Mouse (Mus musculus) spleen, adult 2 months (tissue): ENCODE measurements around the gene Snx29. TPM values are rescaled to one million over a fixed set of nuclear protein-coding genes. Genes with fewer than 3 reads are reported as not detected.
A peak's percentile ranks its signal among the peaks of the same experiment; 100 is the strongest.

Experiments
- DNase-seq, 2 experiments: peaks; one replicate each; pipeline versions ENCODE4 v3.0.0 to v3.0.0-alpha.2; 2012 to 2021; ENCODE audit warnings: low spot score in 2 of 2, low read depth in 1 of 2
- H3K27ac ChIP-seq: fragments of 200-500 bp; 2 replicates; pipeline ENCODE4 v1.5.1; 2012; ENCODE audit warnings: low read length, inconsistent platforms; ENCODE audit not compliant: insufficient read depth
- H3K27me3 ChIP-seq: fragments of 200-500 bp; 2 replicates; pipeline ENCODE4 v1.6.1; 2012; ENCODE audit warnings: mild to moderate bottlenecking, moderate library complexity, low read length, inconsistent platforms; ENCODE audit not compliant: control insufficient read depth, insufficient read depth
- H3K36me3 ChIP-seq: fragments of 200-500 bp; 2 replicates; pipeline ENCODE4 v1.6.1; 2012; ENCODE audit warnings: mild to moderate bottlenecking, low read length, inconsistent platforms; ENCODE audit not compliant: control insufficient read depth, insufficient read depth
- H3K4me1 ChIP-seq: fragments of 200-500 bp; 2 replicates; pipeline ENCODE4 v1.6.1; 2011; ENCODE audit warnings: inconsistent platforms; ENCODE audit not compliant: control insufficient read depth, insufficient read depth, insufficient read length
- H3K4me3 ChIP-seq: fragments of 200-500 bp; 2 replicates; pipeline ENCODE4 v1.5.1; 2011; ENCODE audit warnings: mild to moderate bottlenecking, inconsistent platforms; ENCODE audit not compliant: insufficient read depth, insufficient read length; ENCODE audit errors: extremely low read depth
- CTCF ChIP-seq: fragments of 200-500 bp; IDR thresholded peaks from 2 replicates; pipeline ENCODE4 v1.5.1; 2011; ENCODE audit warnings: mild to moderate bottlenecking, inconsistent platforms; ENCODE audit not compliant: insufficient read depth, insufficient read length, insufficient replicate concordance; ENCODE audit errors: extremely low read depth
- POLR2A ChIP-seq: fragments of 200-500 bp; IDR thresholded peaks from 2 replicates; pipeline ENCODE4 v1.6.1; 2011; ENCODE audit warnings: low read depth, low read length, inconsistent platforms
- WGBS: fragments of 180-500 bp; shearing (Covaris S2); methylation state at CpG from one replicate; pipeline ENCODE4 v1.1.7; 2018; 5-methylcytosine and 5-hydroxymethylcytosine counted together
- polyA plus RNA-seq: library from polyadenylated mRNA; depleted of rRNA; stranded (reverse); fragments of >200 nt; gene quantifications from 2 replicates; pipeline ENCODE4 v1.2.3, GENCODE M21; 2012

Snx29 gene
- polyA plus RNA-seq, 1 experiment = 13.6 TPM

- H3K36me3 ChIP-seq = no peaks in the 10 kb centered on the region; the same call in 1 of the 2 replicates
- no peaks in the 10 kb centered on the region for H3K27me3 ChIP-seq
- WGBS = 79% methylated on average over 7 of the region's 7 CpGs
- TF ChIP-seq POLR2A = no peak
- no peak for TF ChIP-seq CTCF
- DNase-seq = no peak
- peaks cover 27% of the 10 kb centered on the region for H3K4me1 ChIP-seq
- no peak overlapping the region for H3K4me3 ChIP-seq
- H3K27ac ChIP-seq = no peak overlapping the region
These were observed 313.6 kb downstream of the Snx29 start for GRCm38 (mm10) chr16:11636196-11636733.

- TF ChIP-seq CTCF (no peak), POLR2A (no peak)
- no peaks in the 10 kb centered on the region; the same call in 1 of the 2 replicates for H3K36me3 ChIP-seq
- H3K27ac ChIP-seq = no peak overlapping the region
- 8% methylated on average over 3 of the region's 3 CpGs for WGBS
- H3K27me3 ChIP-seq = no peaks in the 10 kb centered on the region
- H3K4me3 ChIP-seq = no peak overlapping the region
- peaks cover 22% of the 10 kb centered on the region for H3K4me1 ChIP-seq
- DNase-seq = no peak
These were observed 314.2 kb downstream of the Snx29 start for GRCm38 (mm10) chr16:11636902-11637301.

GRCm38 (mm10) chr16:11637794-11638193 is 315.1 kb downstream of the Snx29 start:
- H3K4me1 ChIP-seq = peaks cover 19% of the 10 kb centered on the region
- 0 out of 2 replicates have a peak overlapping the region, but pooled peaks have one; percentile 2 for H3K27ac ChIP-seq
- DNase-seq = no peak
- no peaks in the 10 kb centered on the region; the same call in 1 of the 2 replicates for H3K36me3 ChIP-seq
- H3K27me3 ChIP-seq = no peaks in the 10 kb centered on the region
- TF ChIP-seq POLR2A (no peak), CTCF (no peak)
- H3K4me3 ChIP-seq = no peak overlapping the region

- H3K4me3 ChIP-seq = no peak overlapping the region
- no peak for DNase-seq
- no peaks in the 10 kb centered on the region for H3K36me3 ChIP-seq
- 91% methylated on average over 1 of the region's 1 CpGs for WGBS
- TF ChIP-seq CTCF (no peak), POLR2A (no peak)
- peaks cover 19% of the 10 kb centered on the region for H3K4me1 ChIP-seq
- no peak overlapping the region for H3K27ac ChIP-seq
- no peaks in the 10 kb centered on the region for H3K27me3 ChIP-seq
These were observed 316.0 kb downstream of the Snx29 start for GRCm38 (mm10) chr16:11638739-11639138.

GRCm38 (mm10) chr16:11639936-11640335 is 317.2 kb downstream of the Snx29 start:
- peaks cover 19% of the 10 kb centered on the region for H3K4me1 ChIP-seq
- DNase-seq = no peak
- no peak overlapping the region for H3K4me3 ChIP-seq
- H3K36me3 ChIP-seq = no peaks in the 10 kb centered on the region
- TF ChIP-seq CTCF (no peak), POLR2A (no peak)
- no peaks in the 10 kb centered on the region for H3K27me3 ChIP-seq
- H3K27ac ChIP-seq = peak overlapping the region; percentile 71
- WGBS = 73% methylated on average over 8 of the region's 8 CpGs

GRCm38 (mm10) chr16:11643603-11644002 is 320.9 kb downstream of the Snx29 start:
- Histone ChIP-seq H3K4me1 (peaks cover 17% of the 10 kb centered on the region), H3K4me3 (no peak overlapping the region), H3K27me3 (no peaks in the 10 kb centered on the region), H3K36me3 (no peaks in the 10 kb centered on the region), H3K27ac (no peak overlapping the region)
- no peak for DNase-seq
- WGBS = 39% methylated on average over 6 of the region's 6 CpGs
- TF ChIP-seq POLR2A = no peak
- no peak for TF ChIP-seq CTCF

GRCm38 (mm10) chr16:11644399-11644798 is 321.7 kb downstream of the Snx29 start:
- DNase-seq = no peak
- Histone ChIP-seq H3K4me3 (no peak overlapping the region), H3K36me3 (no peaks in the 10 kb centered on the region), H3K27ac (no peak overlapping the region), H3K4me1 (peaks cover 15% of the 10 kb centered on the region), H3K27me3 (no peaks in the 10 kb centered on the region)
- TF ChIP-seq POLR2A (no peak), CTCF (no peak)
- 72% methylated on average over 2 of the region's 2 CpGs for WGBS
